Mouse (Mus musculus): ENCODE measurements around the gene Gm6169.
"Not testable (repeated sequence)": the region's sequence is repeated elsewhere in the genome, so short reads cannot be mapped to it uniquely, and the experiment has no call there.

Gene Gm6169

DNA sequence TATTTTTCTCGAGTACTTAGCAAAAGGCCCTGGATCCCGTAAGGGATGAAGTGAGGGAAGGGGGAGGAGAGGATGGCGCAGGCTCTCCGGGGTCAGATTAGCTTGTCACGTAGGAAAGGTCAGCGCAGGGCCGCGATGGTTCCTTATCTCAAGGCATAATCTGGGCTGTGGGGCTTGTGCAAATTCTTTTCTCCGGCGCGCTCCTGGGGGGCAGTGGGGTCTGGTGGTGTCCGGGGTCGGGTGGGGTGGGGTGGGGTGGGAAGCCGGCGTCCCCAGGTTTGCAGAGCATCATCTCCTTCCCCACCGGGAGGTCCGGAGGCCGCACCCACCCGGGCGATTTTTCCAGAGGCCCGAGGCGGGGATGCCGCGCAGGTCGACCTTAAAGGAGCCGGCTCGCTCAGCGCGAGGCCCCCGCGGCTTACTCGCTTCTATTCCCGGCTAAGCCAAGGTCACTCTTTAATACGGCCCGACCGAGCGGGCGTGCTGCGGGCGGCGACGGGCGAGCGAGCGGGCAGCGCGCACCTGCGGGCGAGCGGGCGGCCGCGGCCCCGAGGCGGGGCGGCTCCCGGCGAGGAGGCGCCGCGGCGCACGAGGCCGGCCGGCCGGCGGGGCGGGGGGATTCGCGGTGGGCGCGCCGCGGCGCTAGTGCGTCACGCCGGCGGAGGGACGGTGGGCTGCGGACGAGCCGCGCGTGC is 28.0 kb downstream of the Gm6169 start:
- peak; percentile 62 for DNase-seq (ENCODE audit: low read depth, low spot score)

DNA sequence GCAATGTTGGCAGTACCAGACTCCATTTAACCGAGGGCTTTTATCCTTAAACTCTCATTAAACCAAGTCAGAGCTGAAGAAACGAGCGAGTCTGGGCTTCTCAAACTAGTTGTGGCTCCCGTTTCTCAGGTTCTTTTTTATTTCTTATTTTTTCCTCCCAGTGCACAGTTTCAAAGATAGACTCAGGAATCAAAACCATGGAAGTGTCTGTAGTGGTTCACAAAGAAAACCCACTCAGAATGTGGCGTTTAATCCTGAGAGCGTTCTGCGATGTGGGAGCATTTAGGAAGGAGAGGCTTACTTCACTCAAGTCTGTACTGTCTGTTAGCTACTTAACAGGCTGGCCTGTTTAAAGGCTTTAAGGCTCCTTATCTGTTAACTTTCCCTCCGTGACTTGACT is 30.9 kb downstream of the Gm6169 start:
- no peak for DNase-seq (ENCODE audit: low read depth, low spot score)

DNA sequence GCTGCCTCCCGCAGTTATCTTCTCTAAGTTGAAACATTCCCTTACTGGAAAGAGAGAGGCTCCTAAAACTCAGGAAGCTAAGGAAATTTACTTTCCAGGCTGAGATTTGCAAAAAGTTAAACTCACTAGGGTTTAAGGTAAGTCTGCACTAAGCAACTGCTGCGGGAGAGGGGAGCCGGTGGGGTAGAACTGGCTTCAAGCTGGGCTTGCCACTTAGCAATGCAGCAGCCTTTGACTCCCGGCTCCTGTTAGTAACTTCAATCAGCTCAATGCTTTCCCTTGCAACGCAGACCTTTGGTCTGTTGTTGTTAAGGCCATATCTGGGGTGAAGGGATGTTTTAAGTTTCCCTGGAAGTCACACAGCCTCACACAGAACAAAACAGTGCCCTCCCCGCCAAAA is 31.3 kb downstream of the Gm6169 start:
- no peak for DNase-seq (ENCODE audit: low read depth, low spot score)

DNA sequence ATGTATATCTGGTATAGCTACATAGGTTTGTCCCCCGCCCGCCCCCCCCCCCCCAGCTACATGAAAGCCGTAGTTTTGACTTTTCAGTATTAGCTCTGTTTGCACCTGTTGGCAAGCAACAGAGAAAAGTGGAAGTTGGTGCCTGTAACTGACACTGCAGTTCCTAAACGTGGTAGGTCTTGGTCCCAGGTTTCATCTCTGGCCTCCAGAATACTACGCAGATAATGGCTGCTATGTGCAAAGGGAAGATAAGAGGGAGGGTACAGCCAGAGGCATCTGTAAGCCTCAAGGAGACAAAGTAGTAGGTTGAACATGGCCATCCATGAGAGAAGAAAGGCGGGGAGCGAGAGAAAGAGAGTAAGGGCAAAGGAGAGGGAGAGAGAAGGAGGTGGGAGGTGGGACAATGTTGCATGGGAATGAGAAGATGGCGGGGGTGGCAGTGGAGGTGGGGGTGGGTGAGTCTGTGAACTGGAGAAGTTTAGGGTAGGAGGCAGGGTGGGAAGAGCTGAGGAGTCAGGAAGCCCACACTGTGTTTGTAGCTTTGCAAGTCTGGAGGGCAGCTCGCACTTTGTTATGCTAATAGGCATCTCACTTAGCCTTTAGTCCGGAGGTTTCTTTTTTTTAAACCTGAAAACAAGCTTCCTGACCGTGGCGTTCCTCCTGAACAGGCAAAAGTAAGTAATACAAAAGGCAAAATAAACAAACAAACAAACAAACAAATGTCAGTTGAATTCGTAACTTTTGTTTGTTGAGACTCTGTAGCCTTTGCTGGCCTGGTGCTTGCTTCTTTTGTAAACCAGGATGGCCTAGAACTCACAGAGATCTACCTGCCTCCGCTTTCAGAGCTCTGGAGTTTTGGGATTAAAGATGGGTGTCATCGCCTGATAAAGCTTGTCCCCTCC is 32.1 kb downstream of the Gm6169 start, which contains the start of gene Fam169a:
TSS of gene Fam169a (plus strand) at position 638 of the 902 bp plus-strand sequence.
- DNase-seq (ENCODE audit: low read depth, low spot score) = no peak

DNA sequence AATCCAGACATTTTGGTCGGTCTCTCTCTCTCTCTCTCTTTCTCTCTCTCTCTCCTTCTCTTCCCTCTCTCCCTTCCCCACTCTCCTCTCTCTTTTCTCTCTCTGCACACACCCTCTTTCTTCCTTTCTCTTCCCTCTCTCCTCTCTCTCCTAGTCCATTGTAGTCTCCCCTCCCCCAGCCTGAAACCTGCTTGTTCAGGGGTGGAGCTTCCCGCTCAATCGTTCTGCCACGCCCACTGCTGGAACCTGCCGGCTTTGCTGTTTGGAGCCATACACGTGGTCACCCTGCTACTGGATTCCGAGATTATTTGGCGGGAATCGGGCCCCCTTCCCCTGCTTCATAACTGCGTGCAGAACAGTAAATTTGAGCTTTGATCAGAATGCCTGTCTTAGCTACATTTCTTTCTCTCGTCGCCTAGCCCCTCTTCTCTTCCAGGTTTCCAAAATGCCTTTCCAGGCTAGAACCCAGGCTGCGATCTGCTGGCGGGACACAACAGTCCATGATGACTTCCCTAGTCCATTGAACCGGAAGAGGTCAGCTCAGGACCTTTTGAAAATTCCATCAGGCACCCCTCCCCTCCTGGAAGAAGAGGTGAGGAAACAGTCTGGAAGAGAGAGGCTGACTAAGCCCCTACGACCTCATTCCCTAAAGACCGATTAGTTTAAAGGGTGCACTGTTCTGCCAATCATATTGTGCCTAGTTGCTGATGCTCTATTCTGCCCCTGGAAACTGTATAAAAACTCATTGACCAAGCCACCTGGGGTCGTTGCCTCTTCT is 34.0 kb downstream of the Gm6169 start:
- DNase-seq (ENCODE audit: low read depth, low spot score) = not testable (repeated sequence)

DNA sequence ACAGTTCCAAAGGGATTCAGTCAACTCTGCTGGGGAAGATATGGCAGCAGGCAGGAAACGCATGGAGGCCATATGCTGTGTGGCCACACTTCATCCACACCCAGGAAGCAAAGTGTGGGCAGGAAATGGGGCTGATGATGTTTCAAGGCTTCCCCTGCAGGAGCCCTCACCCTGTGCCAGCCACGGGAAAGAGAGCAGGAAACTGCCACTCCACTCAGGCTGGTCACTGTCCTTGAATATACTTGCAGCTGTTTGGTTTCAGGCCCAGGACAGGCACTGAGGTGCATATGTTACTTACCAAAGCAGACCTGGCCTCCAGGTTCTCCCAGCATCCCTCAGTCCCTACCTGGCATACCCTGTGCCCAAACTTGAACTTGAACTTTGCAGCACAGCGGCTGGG is 34.6 kb downstream of the Gm6169 start:
- DNase-seq (ENCODE audit: low read depth, low spot score) = no peak

DNA sequence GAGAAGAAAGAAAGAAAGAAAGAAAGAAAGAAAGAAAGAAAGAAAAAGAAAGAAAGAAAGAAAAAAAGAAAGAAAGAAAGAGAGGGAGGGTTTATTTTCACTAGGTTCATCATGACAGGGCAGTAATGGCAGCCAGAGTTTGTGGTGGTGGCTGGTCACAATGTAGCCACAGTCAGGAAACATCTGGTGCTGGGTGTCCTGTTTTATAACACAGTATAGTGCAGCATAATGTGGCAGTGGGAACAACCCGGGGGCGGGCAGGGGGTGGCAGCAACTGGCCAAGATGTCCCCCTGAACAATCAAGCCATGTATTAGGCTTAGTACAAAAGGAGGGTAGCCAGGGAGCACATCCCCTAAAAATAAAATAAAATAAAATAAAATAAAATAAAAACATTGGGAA is 35.6 kb downstream of the Gm6169 start:
- DNase-seq (ENCODE audit: low read depth, low spot score) = no peak

DNA sequence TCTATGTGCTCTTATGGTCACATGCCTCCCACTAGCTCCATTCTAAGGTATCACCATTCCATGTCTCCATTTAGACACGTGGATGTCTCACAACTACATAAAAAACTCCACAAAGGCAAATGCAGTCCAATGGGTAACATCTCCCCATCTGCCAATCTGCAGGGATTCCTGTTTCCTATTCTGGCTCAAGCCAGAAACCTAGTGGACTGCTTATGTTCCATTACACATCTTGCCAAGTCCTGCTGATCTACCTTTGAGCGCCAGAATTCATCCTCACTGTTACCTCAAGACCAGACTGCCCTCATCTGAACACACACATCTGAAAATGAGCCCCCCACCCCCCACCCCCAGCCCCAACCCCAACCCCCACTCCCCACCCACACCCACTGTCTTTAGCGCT is 36.9 kb downstream of the Gm6169 start:
- DNase-seq (ENCODE audit: low read depth, low spot score) = peak; percentile 85

DNA sequence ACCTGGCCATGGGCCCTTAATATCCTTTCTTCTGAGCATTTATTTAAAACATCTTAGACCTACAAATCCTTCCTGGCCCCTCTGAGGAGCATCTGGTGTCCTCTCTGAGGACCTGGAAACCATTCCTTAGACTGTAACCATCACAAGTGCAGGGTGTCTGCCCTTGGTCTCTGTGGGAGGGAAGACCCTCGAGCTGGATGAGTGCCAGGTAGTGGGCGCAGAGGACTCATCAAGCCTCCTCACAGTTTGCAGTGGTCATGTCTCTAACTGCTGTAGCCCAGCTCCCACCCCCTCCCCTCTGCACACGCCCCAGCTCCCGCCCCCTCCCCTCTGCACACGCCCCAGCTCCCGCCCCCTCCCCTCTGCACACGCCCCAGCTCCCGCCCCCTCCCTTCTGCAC is 38.7 kb downstream of the Gm6169 start:
- DNase-seq (ENCODE audit: low read depth, low spot score) = no peak

DNA sequence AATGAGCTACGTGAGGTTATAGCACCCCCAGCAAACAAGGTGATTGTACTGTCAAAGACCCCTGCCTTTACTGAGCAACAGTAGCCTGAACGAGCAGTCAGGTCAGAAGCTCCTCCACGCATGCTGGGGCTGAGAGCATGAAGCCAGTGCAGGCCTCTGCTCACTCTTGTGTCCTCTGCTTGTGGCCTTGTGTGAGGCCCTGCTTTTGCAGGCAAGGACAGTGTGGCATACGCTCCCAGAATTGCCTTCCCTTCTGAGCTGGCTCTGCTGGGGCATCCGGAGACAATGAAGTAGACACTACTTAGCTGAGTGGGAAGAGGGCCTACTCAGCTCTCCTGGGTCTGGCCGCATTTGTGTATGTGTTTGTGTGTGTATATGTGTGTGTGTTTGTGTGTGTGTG is 39.3 kb downstream of the Gm6169 start:
- DNase-seq (ENCODE audit: low read depth, low spot score) = no peak

DNA sequence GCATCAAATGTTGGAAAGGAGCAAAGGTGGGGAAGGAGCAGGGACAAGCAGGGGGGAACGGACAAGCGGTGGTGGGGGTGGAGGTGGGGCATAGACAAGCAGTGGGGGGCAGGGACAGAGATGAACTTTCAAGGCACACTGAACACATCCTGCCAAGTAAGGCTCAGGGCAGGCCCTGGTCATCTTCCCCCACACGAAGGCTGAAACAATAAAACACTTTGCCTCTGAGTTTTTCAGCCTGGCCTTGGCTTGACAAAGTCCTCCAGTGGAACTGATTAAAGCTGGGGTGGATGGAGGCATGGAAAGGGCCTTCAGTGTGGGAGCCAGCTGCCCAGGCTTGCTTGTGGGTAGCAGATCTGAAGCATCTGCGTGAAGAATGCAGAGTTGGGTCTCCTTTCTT is 41.2 kb downstream of the Gm6169 start:
- no peak for DNase-seq (ENCODE audit: low read depth, low spot score)

DNA sequence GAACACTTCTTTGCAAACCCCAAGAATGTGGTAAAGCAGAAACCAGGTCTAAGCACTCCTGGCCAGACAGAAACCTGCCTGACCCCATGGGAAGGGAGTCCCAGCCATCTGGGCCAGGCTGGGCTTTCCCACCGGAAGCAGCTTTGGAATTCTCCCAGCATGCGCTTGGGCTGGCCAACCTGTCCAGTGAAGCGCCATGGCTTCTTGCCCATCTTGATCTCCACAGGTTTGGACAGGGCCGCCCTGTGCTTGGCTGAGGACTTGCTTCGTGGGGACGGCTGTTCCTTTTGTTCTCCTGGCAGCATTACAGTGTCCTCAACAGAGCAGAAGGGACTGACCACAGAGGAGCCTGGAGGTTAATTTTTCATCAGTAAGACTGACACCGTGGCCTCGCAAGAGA is 45.2 kb downstream of the Gm6169 start:
- peak; percentile 90 for DNase-seq (ENCODE audit: low read depth, low spot score)

DNA sequence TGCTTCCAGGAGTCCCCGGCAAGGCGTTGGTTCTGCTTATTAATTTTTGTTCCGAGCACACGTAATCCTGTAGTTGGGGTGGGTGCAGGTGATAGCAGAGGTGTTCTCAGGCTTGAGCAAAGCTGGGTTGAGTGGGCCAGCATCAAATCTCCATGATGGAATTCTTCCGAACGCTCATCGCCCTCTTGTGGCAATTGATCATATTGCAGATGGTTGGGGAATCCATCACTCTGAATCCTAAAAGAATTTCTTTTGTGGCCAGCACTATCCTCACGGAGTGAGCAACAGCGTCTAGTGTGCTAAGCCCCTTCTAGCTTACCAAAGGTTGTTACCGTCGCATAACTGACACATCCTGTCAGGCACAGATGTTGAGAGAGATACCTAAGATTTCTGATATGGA is 46.4 kb downstream of the Gm6169 start:
- peak; percentile 83 for DNase-seq (ENCODE audit: low read depth, low spot score)

DNA sequence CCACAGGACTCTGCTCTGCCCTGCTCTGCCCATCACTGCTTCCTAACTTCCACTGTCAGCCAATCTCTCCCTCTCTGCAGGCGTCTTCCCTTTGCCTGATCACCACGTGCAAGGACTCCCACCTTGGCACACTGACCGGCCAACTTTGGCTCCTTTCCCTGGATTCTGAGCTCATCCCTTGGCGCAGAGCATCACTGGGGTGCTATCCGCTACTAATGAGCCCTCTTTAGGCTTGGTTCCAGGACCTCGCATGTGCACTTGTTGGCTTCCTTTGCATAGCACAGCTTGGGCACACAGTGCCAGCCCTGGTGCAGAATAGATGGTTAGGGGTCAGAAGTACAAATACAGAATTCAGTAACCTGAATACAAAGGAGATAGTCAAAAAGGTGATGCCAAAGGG is 47.9 kb downstream of the Gm6169 start:
- DNase-seq (ENCODE audit: low read depth, low spot score) = peak; percentile 56

Measured in brain, adult 2 months (tissue).